Mouse (Mus musculus) MEL (cell line): Measurements from ENCODE around the gene Rgs9bp. TPM values are rescaled to one million over a fixed set of nuclear protein-coding genes. Genes with fewer than 3 reads are reported as not detected.

Source experiments
- DNase-seq: peaks from one replicate; pipeline ENCODE4 v3.0.0; 2011; ENCODE audit warnings: low read depth, low spot score
- H3K27ac ChIP-seq: 2 replicates; pipeline ENCODE4 v1.5.1; 2012; ENCODE audit warnings: low read depth, mild to moderate bottlenecking, control low read depth, low read length, moderate library complexity; ENCODE audit not compliant: control insufficient read depth
- H3K27me3 ChIP-seq, 2 experiments: fragments of 150-350 bp in 1 of 2; sonication (generic) in 1 of 2; 2 replicates each; pipeline ENCODE4 v1.6.1; 2012; ENCODE audit warnings: low read length in 2 of 2, mild to moderate bottlenecking in 2 of 2, improper control_type of control experiment in 1 of 2, moderate library complexity in 1 of 2; ENCODE audit not compliant: insufficient read depth in 2 of 2, control insufficient read depth in 1 of 2
- H3K36me3 ChIP-seq, 2 experiments: 2 replicates each; pipeline ENCODE4 v1.6.1; 2012 to 2014; ENCODE audit warnings: low read length in 2 of 2, improper control_type of control experiment in 1 of 2, inconsistent platforms in 1 of 2, mild to moderate bottlenecking in 1 of 2; ENCODE audit not compliant: insufficient read depth in 2 of 2, control insufficient read depth in 1 of 2
- H3K4me1 ChIP-seq, 2 experiments: fragments of 150-350 bp in 1 of 2; sonication (generic) in 1 of 2; 2 replicates each; pipeline ENCODE4 v1.6.1; 2012; ENCODE audit warnings: low read length in 2 of 2, improper control_type of control experiment in 1 of 2, mild to moderate bottlenecking in 1 of 2; ENCODE audit not compliant: insufficient read depth in 2 of 2, control insufficient read depth in 1 of 2
- H3K4me3 ChIP-seq, 2 experiments: fragments of 150-350 bp in 1 of 2; sonication (generic) in 1 of 2; 2 replicates each; pipeline ENCODE4 v1.5.1; 2012; ENCODE audit warnings: low read depth in 2 of 2, low read length in 2 of 2, mild to moderate bottlenecking in 2 of 2, moderate library complexity in 2 of 2, control low read depth in 1 of 2, improper control_type of control experiment in 1 of 2; ENCODE audit not compliant: control insufficient read depth in 1 of 2, insufficient read depth in 1 of 2
- H3K79me2 ChIP-seq: 2 replicates; pipeline ENCODE4 v1.6.1; 2012; ENCODE audit warnings: mild to moderate bottlenecking, low read length, moderate library complexity; ENCODE audit not compliant: control insufficient read depth, poor library complexity, insufficient read depth
- H3K9ac ChIP-seq: 2 replicates; pipeline ENCODE4 v1.6.1; 2012; ENCODE audit warnings: low read depth, mild to moderate bottlenecking, control low read depth, low read length, moderate library complexity; ENCODE audit not compliant: control insufficient read depth, poor library complexity, severe bottlenecking
- H3K9me3 ChIP-seq: fragments of 150-350 bp; sonication (generic); replicated peaks from 2 replicates; pipeline ENCODE4 v1.6.1; 2012; ENCODE audit warnings: mild to moderate bottlenecking, low read length, improper control_type of control experiment, moderate library complexity; ENCODE audit not compliant: insufficient read depth
- BHLHE40 ChIP-seq: IDR thresholded peaks from 2 replicates; pipeline ENCODE4 v1.6.1; 2012; ENCODE audit warnings: low read depth, mild to moderate bottlenecking, inconsistent platforms, low read length, improper control_type of control experiment, borderline replicate concordance
- CHD1 ChIP-seq: IDR thresholded peaks from 2 replicates; pipeline ENCODE4 v1.6.1; 2012; ENCODE audit warnings: low read depth, mild to moderate bottlenecking, inconsistent platforms, low read length, improper control_type of control experiment
- CTCF ChIP-seq, 3 experiments: IDR thresholded peaks in 2 of 3; conservative IDR thresholded peaks in 1 of 3; 2 replicates each; pipeline ENCODE4 v1.5.1; 2011 to 2012; ENCODE audit warnings: low read length in 3 of 3, low read depth in 2 of 3, mild to moderate bottlenecking in 2 of 3, improper control_type of control experiment in 1 of 3, inconsistent platforms in 1 of 3, mixed read lengths in 1 of 3, moderate library complexity in 1 of 3; ENCODE audit not compliant: control insufficient read depth in 1 of 3, insufficient read depth in 1 of 3, poor library complexity in 1 of 3, severe bottlenecking in 1 of 3
- ELF1 ChIP-seq: IDR thresholded peaks from 2 replicates; pipeline ENCODE4 v1.6.1; 2014; ENCODE audit warnings: low read depth, mild to moderate bottlenecking, inconsistent platforms, low read length, improper control_type of control experiment, moderate library complexity
- EP300 ChIP-seq, 2 experiments: IDR thresholded peaks; 2 replicates each; pipeline ENCODE4 v1.6.1; 2011; ENCODE audit warnings: improper control_type of control experiment in 2 of 2, low read length in 2 of 2, low read depth in 1 of 2, mild to moderate bottlenecking in 1 of 2
- ETS1 ChIP-seq: IDR thresholded peaks from 2 replicates; pipeline ENCODE4 v1.6.1; 2012; ENCODE audit warnings: low read depth, mild to moderate bottlenecking, inconsistent platforms, low read length, improper control_type of control experiment, moderate library complexity
- GATA1 ChIP-seq: IDR thresholded peaks from 2 replicates; pipeline ENCODE4 v1.6.1; 2011; ENCODE audit warnings: low read depth, low read length, improper control_type of control experiment
- HCFC1 ChIP-seq: IDR thresholded peaks from 2 replicates; pipeline ENCODE4 v1.6.1; 2012; ENCODE audit warnings: low read depth, mild to moderate bottlenecking, inconsistent platforms, low read length, improper control_type of control experiment, moderate library complexity
- KAT2A ChIP-seq: conservative IDR thresholded peaks from 2 replicates; pipeline ENCODE4 v1.6.1; 2012; ENCODE audit warnings: low read depth, low read length, improper control_type of control experiment, inconsistent platforms
- MAX ChIP-seq: IDR thresholded peaks from 2 replicates; pipeline ENCODE4 v1.6.1; 2011; ENCODE audit warnings: low read length, improper control_type of control experiment
- MXI1 ChIP-seq: IDR thresholded peaks from 2 replicates; pipeline ENCODE4 v1.6.1; 2011; ENCODE audit warnings: mild to moderate bottlenecking, low read depth, low read length, improper control_type of control experiment
- NRF1 ChIP-seq: IDR thresholded peaks from 2 replicates; pipeline ENCODE4 v1.6.1; 2014; ENCODE audit warnings: low read depth, mild to moderate bottlenecking, inconsistent platforms, low read length, improper control_type of control experiment, moderate library complexity; ENCODE audit not compliant: poor library complexity, insufficient read depth, severe bottlenecking
- POLR2A ChIP-seq, 2 experiments: IDR thresholded peaks; 2 replicates each; pipeline ENCODE4 v1.6.1; 2011 to 2012; ENCODE audit warnings: low read length in 2 of 2, mild to moderate bottlenecking in 2 of 2, control low read depth in 1 of 2, improper control_type of control experiment in 1 of 2, low read depth in 1 of 2, moderate library complexity in 1 of 2; ENCODE audit not compliant: control insufficient read depth in 1 of 2, insufficient read depth in 1 of 2, poor library complexity in 1 of 2
- POLR2AphosphoS5 ChIP-seq: IDR thresholded peaks from 2 replicates; pipeline ENCODE4 v1.6.1; 2012; ENCODE audit warnings: low read depth, borderline replicate concordance, mild to moderate bottlenecking, inconsistent platforms, low read length, moderate library complexity, mixed read lengths
- RCOR1 ChIP-seq: IDR thresholded peaks from 2 replicates; pipeline ENCODE4 v1.6.1; 2012; ENCODE audit warnings: low read depth, mild to moderate bottlenecking, inconsistent platforms, low read length, improper control_type of control experiment
- SMC3 ChIP-seq: IDR thresholded peaks from 2 replicates; pipeline ENCODE4 v1.6.1; 2011; ENCODE audit warnings: low read depth, low read length, improper control_type of control experiment
- UBTF ChIP-seq: IDR thresholded peaks from 2 replicates; pipeline ENCODE4 v1.6.1; 2012; ENCODE audit warnings: low read depth, mild to moderate bottlenecking, inconsistent platforms, low read length, improper control_type of control experiment, moderate library complexity, borderline replicate concordance; ENCODE audit not compliant: insufficient read depth
- USF1 ChIP-seq: IDR thresholded peaks from 2 replicates; pipeline ENCODE4 v1.6.1; 2014; ENCODE audit warnings: low read depth, mild to moderate bottlenecking, inconsistent platforms, low read length, improper control_type of control experiment, moderate library complexity
- ZC3H11A ChIP-seq: IDR thresholded peaks from 2 replicates; pipeline ENCODE4 v1.6.1; 2012; ENCODE audit warnings: low read depth, mild to moderate bottlenecking, inconsistent platforms, low read length, improper control_type of control experiment
- ZKSCAN1 ChIP-seq: IDR thresholded peaks from 2 replicates; pipeline ENCODE4 v1.6.1; 2012; ENCODE audit warnings: low read depth, mild to moderate bottlenecking, inconsistent platforms, low read length, improper control_type of control experiment, moderate library complexity
- ZMIZ1 ChIP-seq: IDR thresholded peaks from 2 replicates; pipeline ENCODE4 v1.6.1; 2012; ENCODE audit warnings: low read depth, mild to moderate bottlenecking, inconsistent platforms, low read length, improper control_type of control experiment, moderate library complexity
- ZNF384 ChIP-seq: IDR thresholded peaks from 2 replicates; pipeline ENCODE4 v1.6.1; 2012; ENCODE audit warnings: low read depth, mild to moderate bottlenecking, inconsistent platforms, low read length, improper control_type of control experiment
- polyA plus RNA-seq, 2 experiments: library from polyadenylated mRNA; stranded (reverse) in 1 of 2; unstranded in 1 of 2; fragments of >175 nt in 1 of 2; fragments of >200 nt in 1 of 2; gene quantifications; 2 replicates each; pipeline versions ENCODE4 v1.2.1 to v1.2.4; 2012; ENCODE audit warnings: low replicate concordance in 2 of 2, low read depth in 1 of 2; ENCODE audit not compliant: insufficient read length in 2 of 2, insufficient read depth in 1 of 2, missing spikeins in 1 of 2
- total RNA-seq: library from RNA; depleted of rRNA; stranded (reverse); fragments of 300-350 nt; gene quantifications from 2 replicates; pipeline ENCODE4 v1.2.3, GENCODE M21; 2012

Rgs9bp gene
- total and polyA plus RNA-seq, 3 experiments: 0.12 to 0.43 TPM; not detected in 1

DNA sequence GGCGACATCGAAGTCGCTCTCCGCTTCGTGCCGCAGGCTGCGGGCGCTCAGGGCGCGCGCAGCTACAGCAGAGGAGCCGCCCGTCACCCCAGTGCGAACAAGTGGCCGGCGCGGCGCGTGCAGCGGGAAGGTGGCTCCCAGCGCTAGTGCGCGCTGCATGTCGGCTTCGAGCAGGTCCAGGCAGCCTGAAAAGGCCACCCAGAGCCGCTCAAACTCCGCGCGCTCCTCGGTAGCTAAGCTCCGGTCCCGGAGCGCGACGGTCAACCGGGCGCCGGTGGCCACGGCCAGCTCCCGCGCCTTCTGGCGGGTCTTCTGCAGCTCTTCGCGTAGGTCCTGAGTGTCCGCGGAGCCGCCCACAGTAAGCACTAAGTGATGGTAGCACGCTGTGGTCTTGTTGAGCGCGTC lies 594 bp downstream of the Rgs9bp start:
- no peak for TF ChIP-seq CHD1
- TF ChIP-seq GATA1: no peak
- TF ChIP-seq SMC3: no peak
- TF ChIP-seq USF1: no peak
- no peak for TF ChIP-seq MXI1
- TF ChIP-seq ZKSCAN1: no peak
- no peak for TF ChIP-seq HCFC1
- TF ChIP-seq MAX: no peak
- TF ChIP-seq POLR2A (IDR thresholded peaks at IDR 0.05; ENCODE audit: control insufficient read depth in 1 of 2, insufficient read depth in 1 of 2, low read depth in 1 of 2, low read length in 2 of 2, poor library complexity in 1 of 2): no peak; a peak in 1 of 4 replicates
- TF ChIP-seq ZC3H11A: no peak
- TF ChIP-seq RCOR1: no peak
- no peak for TF ChIP-seq BHLHE40
- TF ChIP-seq, all 39 proteins: peak for 0
- peaks cover 19% of the 10 kb centered on the region for H3K79me2 ChIP-seq
- no peak for DNase-seq
- H3K27me3 ChIP-seq: no peaks in the 10 kb centered on the region
- no peak overlapping the region for H3K4me3 ChIP-seq
- no peak overlapping the region for H3K9ac ChIP-seq
- peaks cover 8 to 17% of the 10 kb centered on the region in 2 experiments for H3K4me1 ChIP-seq
- H3K27ac ChIP-seq: no peak overlapping the region
- H3K9me3 ChIP-seq: no peaks in the 10 kb centered on the region
- peaks cover 0 to 12% of the 10 kb centered on the region in 2 experiments; a peak in 2 of 4 replicates for H3K36me3 ChIP-seq

DNA sequence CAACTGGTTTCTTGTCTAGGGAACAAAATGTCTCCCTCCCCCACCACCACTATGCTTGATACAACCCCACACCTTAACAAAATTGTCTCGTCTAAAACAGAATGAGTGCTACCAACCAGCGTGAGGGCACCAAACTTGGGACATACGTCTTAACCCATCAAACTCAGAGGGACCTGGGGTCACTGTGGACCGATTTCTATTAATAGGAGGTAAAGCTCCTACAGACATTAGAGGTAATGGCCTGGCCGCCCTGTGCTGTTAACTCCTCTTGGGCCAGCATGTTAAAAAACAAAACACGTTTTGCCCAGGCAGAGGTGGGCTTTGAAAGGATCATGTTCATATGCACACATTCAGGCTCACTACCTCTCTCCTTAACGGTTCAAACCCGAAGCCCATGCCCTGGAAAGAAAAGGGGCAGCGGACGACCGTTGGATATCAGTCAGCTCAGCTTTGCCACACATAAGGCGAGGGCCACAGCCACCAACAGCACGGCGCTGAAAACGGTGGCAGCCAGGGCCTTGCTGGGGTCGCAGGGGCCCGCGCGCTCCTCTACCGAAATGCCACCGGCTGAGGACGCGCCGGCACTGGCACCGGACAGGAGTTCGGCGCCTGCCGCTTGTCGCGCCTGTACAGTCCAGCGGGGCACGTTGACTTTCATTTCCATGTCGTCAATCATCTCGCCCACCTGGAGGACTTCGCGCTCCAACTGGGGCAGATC lies 1.2 kb downstream of the Rgs9bp start:
- H3K4me3 ChIP-seq: no peak overlapping the region
- H3K4me1 ChIP-seq: peaks cover 5 to 17% of the 10 kb centered on the region in 2 experiments
- no peak overlapping the region for H3K27ac ChIP-seq
- no peak for TF ChIP-seq NRF1
- no peak for TF ChIP-seq ETS1
- no peak for TF ChIP-seq HCFC1
- TF ChIP-seq ELF1: no peak
- TF ChIP-seq POLR2AphosphoS5: no peak
- no peak for TF ChIP-seq USF1
- no peak for TF ChIP-seq MAX
- TF ChIP-seq ZNF384: no peak
- no peak for TF ChIP-seq RCOR1
- no peak for TF ChIP-seq KAT2A
- TF ChIP-seq SMC3: no peak
- no peak for TF ChIP-seq ZKSCAN1
- TF ChIP-seq EP300 (IDR thresholded peaks at IDR 0.05; ENCODE audit: low read depth in 1 of 2, low read length in 2 of 2): no peak
- TF ChIP-seq CTCF (IDR thresholded peaks at IDR 0.05 in 2 of 3, conservative IDR thresholded peaks at IDR 0.05 in 1 of 3; ENCODE audit: control insufficient read depth in 1 of 3, insufficient read depth in 1 of 3, low read depth in 2 of 3, low read length in 3 of 3, poor library complexity in 1 of 3, severe bottlenecking in 1 of 3): no peak
- TF ChIP-seq ZMIZ1: no peak
- no peak for TF ChIP-seq UBTF
- H3K9me3 ChIP-seq: no peaks in the 10 kb centered on the region
- H3K27me3 ChIP-seq: no peaks in the 10 kb centered on the region
- H3K79me2 ChIP-seq: peaks cover 19% of the 10 kb centered on the region
- DNase-seq: no peak
- H3K36me3 ChIP-seq: peaks cover 0 to 10% of the 10 kb centered on the region in 2 experiments; a peak in 2 of 4 replicates
- H3K9ac ChIP-seq: no peak overlapping the region
